Mouse (Mus musculus) myocyte (in vitro differentiated cells): ENCODE results near the gene Ryr2.

Experiments
- CEBPB ChIP-seq: IDR thresholded peaks from 2 replicates; pipeline ENCODE4 v1.6.1; 2011; ENCODE audit warnings: mild to moderate bottlenecking, moderate library complexity; ENCODE audit not compliant: poor library complexity, insufficient read depth, severe bottlenecking
- E2F4 ChIP-seq: IDR thresholded peaks from one replicate; pipeline ENCODE4 v1.6.1; 2011; ENCODE audit warnings: mild to moderate bottlenecking, control low read depth, moderate library complexity; ENCODE audit not compliant: insufficient read depth
- MAX ChIP-seq: IDR thresholded peaks from one replicate; pipeline ENCODE4 v1.6.1; 2011; ENCODE audit warnings: low read depth, mild to moderate bottlenecking, control low read depth
- MYOD1 ChIP-seq, 3 experiments: IDR thresholded peaks; one replicate each; pipeline ENCODE4 v1.6.1; 2011; ENCODE audit warnings: control low read depth in 2 of 3, low read depth in 2 of 3, mild to moderate bottlenecking in 2 of 3, moderate library complexity in 1 of 3; ENCODE audit not compliant: insufficient read length in 2 of 3, control insufficient read depth in 1 of 3
- MYOG ChIP-seq, 3 experiments: IDR thresholded peaks; one replicate each; pipeline ENCODE4 v1.6.1; 2011; ENCODE audit warnings: control low read depth in 2 of 3, low read depth in 2 of 3, mild to moderate bottlenecking in 2 of 3; ENCODE audit not compliant: insufficient read length in 2 of 3, control insufficient read depth in 1 of 3, insufficient read depth in 1 of 3
- POLR2A ChIP-seq: IDR thresholded peaks from one replicate; pipeline ENCODE4 v1.6.1; 2011; ENCODE audit warnings: low read depth, mild to moderate bottlenecking, control low read depth, moderate library complexity; ENCODE audit not compliant: insufficient read length
- POLR2AphosphoS2 ChIP-seq: IDR thresholded peaks from one replicate; pipeline ENCODE4 v1.6.1; 2011; ENCODE audit warnings: low read depth, control low read depth; ENCODE audit not compliant: insufficient read length
- REST ChIP-seq: IDR thresholded peaks from one replicate; pipeline ENCODE4 v1.6.1; 2011; ENCODE audit warnings: mild to moderate bottlenecking, control low read depth, moderate library complexity; ENCODE audit not compliant: insufficient read depth, insufficient read length
- SRF ChIP-seq: IDR thresholded peaks from one replicate; pipeline ENCODE4 v1.6.1; 2011; ENCODE audit warnings: low read depth; ENCODE audit not compliant: control insufficient read depth, insufficient read length
- TCF12 ChIP-seq: IDR thresholded peaks from one replicate; pipeline ENCODE4 v1.6.1; 2011; ENCODE audit warnings: mild to moderate bottlenecking, control low read depth; ENCODE audit not compliant: poor library complexity, insufficient read depth, severe bottlenecking
- TCF3 ChIP-seq: IDR thresholded peaks from one replicate; pipeline ENCODE4 v1.6.1; 2011; ENCODE audit warnings: low read depth, control low read depth; ENCODE audit not compliant: insufficient read length
- USF1 ChIP-seq: IDR thresholded peaks from one replicate; pipeline ENCODE4 v1.6.1; 2011; ENCODE audit warnings: low read depth, mild to moderate bottlenecking, control low read depth, moderate library complexity

DNA sequence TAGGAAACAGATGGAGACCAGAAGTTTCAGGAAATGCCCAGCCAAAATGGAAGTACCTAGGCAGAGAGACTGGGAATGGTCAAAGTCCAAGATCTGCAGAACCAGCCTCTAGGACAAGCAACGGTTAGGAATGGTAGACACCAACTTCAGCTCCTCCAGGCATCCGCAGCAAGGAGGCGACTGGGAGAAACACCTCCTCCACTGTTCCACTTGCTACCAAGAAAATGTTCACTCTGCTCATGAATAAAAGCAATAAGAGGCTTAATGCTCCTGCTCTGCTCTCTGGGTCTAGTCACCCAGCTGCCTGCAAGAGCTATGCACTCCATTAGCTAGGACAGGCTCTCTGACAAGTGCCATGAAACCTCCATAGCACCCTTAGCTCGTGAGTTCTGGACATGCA, 26.2 kb downstream of the Ryr2 start:
- TF ChIP-seq POLR2A (no peak), MAX (no peak), E2F4 (no peak), MYOD1 (IDR thresholded peaks at IDR 0.05; ENCODE audit: control insufficient read depth in 1 of 3, insufficient read length in 2 of 3, low read depth in 2 of 3) (no peak), TCF3 (no peak), TCF12 (no peak), POLR2AphosphoS2 (no peak), USF1 (no peak), CEBPB (no peak), MYOG (IDR thresholded peaks at IDR 0.05; ENCODE audit: control insufficient read depth in 1 of 3, insufficient read depth in 1 of 3, insufficient read length in 2 of 3, low read depth in 2 of 3) (no peak), REST (no peak), SRF (no peak)
